Mouse (Mus musculus): Measurements from ENCODE around the gene C130026I21Rik. TPM values are rescaled to one million over a fixed set of nuclear protein-coding genes. Genes with fewer than 3 reads are reported as not detected.
"Not testable (repeated sequence)": the region's sequence is repeated elsewhere in the genome, so short reads cannot be mapped to it uniquely, and the experiment has no call there.

C130026I21Rik gene
- polyA plus RNA-seq, 2 experiments = 0.22 TPM

DNA sequence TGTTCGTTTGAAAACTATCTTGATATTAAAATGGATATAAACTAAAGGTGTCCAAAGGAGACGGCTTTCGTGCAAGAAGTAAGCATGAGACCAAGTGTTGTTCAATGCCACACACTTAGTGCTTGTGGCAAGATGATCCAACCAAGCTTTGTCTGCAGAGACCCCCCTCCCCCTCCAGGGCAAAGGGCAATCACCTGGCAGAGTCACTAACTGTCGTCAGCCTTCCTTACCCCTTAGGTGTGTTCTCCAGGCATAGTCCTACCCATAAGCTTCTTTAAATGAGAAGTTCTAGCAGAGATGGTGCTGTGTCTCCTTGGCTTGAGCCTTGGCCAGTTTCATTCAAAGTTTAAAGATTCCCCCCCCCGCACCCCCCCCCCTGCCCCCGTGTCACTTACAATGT lies 152.8 kb downstream of the C130026I21Rik start:
- H3K9ac ChIP-seq (replicated peaks); ATAC-seq (ENCODE audit: insufficient read depth); H3K27me3 ChIP-seq (ENCODE audit: control insufficient read depth, insufficient read depth, low read length); H3K4me1 ChIP-seq (replicated peaks; ENCODE audit: control insufficient read depth in 2 of 2, insufficient read depth in 2 of 2, low read length in 1 of 2); H3K9me3 ChIP-seq (ENCODE audit: control insufficient read depth, low read length); H3K36me3 ChIP-seq (replicated peaks; ENCODE audit: control insufficient read depth, insufficient read depth, low read depth); H3K27ac ChIP-seq; H3K4me3 ChIP-seq (ENCODE audit: insufficient read depth in 1 of 2, low read depth in 2 of 2, low read length in 2 of 2); H3K4me2 ChIP-seq (ENCODE audit: low read depth); DNase-seq (ENCODE audit: low read depth in 3 of 3, low spot score in 3 of 3): not testable (repeated sequence)
- WGBS (ENCODE audit: insufficient replicate concordance) = 39% methylated on average over 4 of the region's 6 CpGs

DNA sequence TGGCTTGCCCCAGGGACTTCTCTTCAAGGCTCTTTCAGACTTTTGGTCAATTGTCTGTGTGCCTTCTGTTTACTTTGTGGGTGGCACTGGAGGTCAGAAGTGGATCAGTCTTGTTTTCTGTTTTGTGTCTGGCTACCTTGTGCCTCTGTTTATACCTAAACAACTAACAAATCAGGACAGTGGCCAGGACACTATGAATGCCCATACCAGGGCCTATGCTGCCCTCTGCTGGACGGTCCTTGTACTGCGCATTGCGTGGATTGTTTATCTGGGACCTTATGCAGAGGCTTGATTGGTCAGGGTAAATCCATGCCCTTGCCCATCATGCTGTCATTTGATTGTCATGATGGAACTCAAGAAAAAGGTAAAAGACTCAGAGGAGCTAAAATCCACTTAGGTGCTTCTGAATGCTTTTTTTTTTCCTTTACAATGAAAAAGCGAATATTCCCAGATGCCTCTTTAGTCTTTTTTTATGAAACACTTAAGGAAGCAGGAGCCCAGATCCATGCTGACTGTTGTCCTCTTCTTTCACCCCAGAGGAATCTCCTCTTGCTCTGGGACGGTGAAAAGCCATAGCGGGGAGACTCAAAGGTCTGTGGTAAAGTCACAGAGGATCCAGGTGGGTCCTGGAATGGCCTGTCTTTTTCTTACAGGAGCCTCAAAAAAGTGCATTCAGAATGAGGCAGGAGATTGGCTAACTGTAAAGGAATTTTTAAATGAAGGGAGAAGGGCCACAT lies 155.5 kb downstream of the C130026I21Rik start:
- not testable (repeated sequence) for ATAC-seq (ENCODE audit: insufficient read depth); H3K27ac ChIP-seq; H3K9ac ChIP-seq (replicated peaks); H3K36me3 ChIP-seq (replicated peaks; ENCODE audit: control insufficient read depth, insufficient read depth, low read depth); H3K4me3 ChIP-seq (ENCODE audit: insufficient read depth in 1 of 2, low read depth in 2 of 2, low read length in 2 of 2); H3K9me3 ChIP-seq (ENCODE audit: control insufficient read depth, low read length); H3K27me3 ChIP-seq (ENCODE audit: control insufficient read depth, insufficient read depth, low read length); H3K4me2 ChIP-seq (ENCODE audit: low read depth); DNase-seq (ENCODE audit: low read depth in 3 of 3, low spot score in 3 of 3); H3K4me1 ChIP-seq (replicated peaks; ENCODE audit: control insufficient read depth in 2 of 2, insufficient read depth in 2 of 2, low read length in 1 of 2)
- TF ChIP-seq CTCF (IDR thresholded peaks at IDR 0.05; ENCODE audit: low read depth) = peak; percentile 26; the same call in 1 of the 2 replicates
- WGBS (ENCODE audit: insufficient replicate concordance) = 41% methylated on average over 6 of the region's 6 CpGs

DNA sequence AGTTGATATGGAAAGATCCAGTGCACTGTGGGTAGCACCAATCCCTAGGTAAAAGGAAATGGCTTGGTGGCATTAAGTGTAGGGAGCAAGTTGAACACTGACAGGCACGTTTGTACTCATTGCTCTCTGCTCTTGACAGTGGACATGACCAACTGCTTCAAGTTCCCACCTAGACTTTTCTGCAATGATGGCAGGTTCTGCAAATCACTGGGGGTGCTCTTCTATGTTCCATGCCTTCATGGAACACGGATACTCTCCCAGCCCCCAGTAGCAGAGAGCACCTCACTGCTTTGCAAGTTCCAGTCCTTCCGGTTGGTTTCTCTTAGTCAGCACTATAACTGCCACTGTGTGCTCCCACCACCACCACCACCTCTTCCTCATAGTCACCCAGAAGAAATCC lies 156.3 kb downstream of the C130026I21Rik start:
- ATAC-seq (ENCODE audit: insufficient read depth); H3K9ac ChIP-seq (replicated peaks); H3K4me3 ChIP-seq (ENCODE audit: insufficient read depth in 1 of 2, low read depth in 2 of 2, low read length in 2 of 2); H3K9me3 ChIP-seq (ENCODE audit: control insufficient read depth, low read length); DNase-seq (ENCODE audit: low read depth in 3 of 3, low spot score in 3 of 3); H3K27me3 ChIP-seq (ENCODE audit: control insufficient read depth, insufficient read depth, low read length); H3K27ac ChIP-seq; H3K36me3 ChIP-seq (replicated peaks; ENCODE audit: control insufficient read depth, insufficient read depth, low read depth); H3K4me2 ChIP-seq (ENCODE audit: low read depth); H3K4me1 ChIP-seq (replicated peaks; ENCODE audit: control insufficient read depth in 2 of 2, insufficient read depth in 2 of 2, low read length in 1 of 2): not testable (repeated sequence)
- 52% methylated on average over 3 of the region's 3 CpGs for WGBS (ENCODE audit: insufficient replicate concordance)

DNA sequence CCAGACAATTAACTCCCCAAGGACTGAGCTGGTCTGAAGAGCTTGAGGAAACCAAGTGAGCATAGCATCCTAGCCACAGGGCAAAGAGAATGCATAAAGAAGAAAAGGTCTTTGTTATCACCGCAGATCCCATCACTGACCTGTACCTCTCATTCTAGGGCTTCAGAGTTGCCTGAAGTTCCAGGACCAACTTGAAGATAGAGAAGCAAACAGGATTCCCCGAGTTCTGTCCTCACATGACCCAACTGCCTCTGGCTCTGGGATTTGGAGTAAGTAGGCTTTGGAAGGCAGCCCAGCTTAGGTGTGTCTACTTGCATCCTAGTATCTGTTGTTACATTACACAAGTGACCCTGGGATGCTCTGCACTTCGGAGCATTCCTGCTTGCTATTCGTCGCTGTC lies 157.5 kb downstream of the C130026I21Rik start:
- 55% methylated on average over 2 of the region's 5 CpGs for whole genome bisulfite sequencing (ENCODE audit: insufficient replicate concordance)
- not testable (repeated sequence) for H3K4me2 ChIP-seq (ENCODE audit: low read depth); H3K27ac ChIP-seq; H3K4me3 ChIP-seq (ENCODE audit: insufficient read depth in 1 of 2, low read depth in 2 of 2, low read length in 2 of 2); DNase-seq (ENCODE audit: low read depth in 3 of 3, low spot score in 3 of 3); H3K9me3 ChIP-seq (ENCODE audit: control insufficient read depth, low read length); H3K36me3 ChIP-seq (replicated peaks; ENCODE audit: control insufficient read depth, insufficient read depth, low read depth); H3K4me1 ChIP-seq (replicated peaks; ENCODE audit: control insufficient read depth in 2 of 2, insufficient read depth in 2 of 2, low read length in 1 of 2); H3K27me3 ChIP-seq (ENCODE audit: control insufficient read depth, insufficient read depth, low read length); H3K9ac ChIP-seq (replicated peaks); ATAC-seq (ENCODE audit: insufficient read depth)

DNA sequence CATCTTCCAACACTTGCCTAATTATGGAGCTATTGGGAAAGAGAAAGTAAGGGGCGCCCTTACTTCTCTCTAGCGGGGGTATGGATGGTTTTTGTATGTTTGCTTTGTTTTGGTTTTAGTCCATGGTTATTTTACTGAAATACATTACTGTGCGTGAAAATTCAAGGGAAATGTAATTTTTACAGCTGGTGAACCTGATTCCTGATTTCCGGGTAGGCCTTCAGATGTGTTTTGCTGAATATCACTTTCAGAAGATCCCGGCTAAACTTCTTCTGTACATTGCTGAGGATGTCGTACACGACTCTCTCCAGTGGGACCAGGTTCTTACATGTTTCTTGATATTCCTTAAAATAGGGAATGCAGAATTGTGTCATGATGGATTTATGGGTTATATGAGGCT lies 158.1 kb downstream of the C130026I21Rik start:
- not testable (repeated sequence) for H3K4me1 ChIP-seq (replicated peaks; ENCODE audit: control insufficient read depth in 2 of 2, insufficient read depth in 2 of 2, low read length in 1 of 2); DNase-seq (ENCODE audit: low read depth in 3 of 3, low spot score in 3 of 3); H3K9ac ChIP-seq (replicated peaks); H3K9me3 ChIP-seq (ENCODE audit: control insufficient read depth, low read length); H3K36me3 ChIP-seq (replicated peaks; ENCODE audit: control insufficient read depth, insufficient read depth, low read depth); H3K27me3 ChIP-seq (ENCODE audit: control insufficient read depth, insufficient read depth, low read length); ATAC-seq (ENCODE audit: insufficient read depth); H3K4me3 ChIP-seq (ENCODE audit: insufficient read depth in 1 of 2, low read depth in 2 of 2, low read length in 2 of 2); H3K4me2 ChIP-seq (ENCODE audit: low read depth); H3K27ac ChIP-seq
- WGBS (ENCODE audit: insufficient replicate concordance) = 67% methylated on average over 7 of the region's 7 CpGs

DNA sequence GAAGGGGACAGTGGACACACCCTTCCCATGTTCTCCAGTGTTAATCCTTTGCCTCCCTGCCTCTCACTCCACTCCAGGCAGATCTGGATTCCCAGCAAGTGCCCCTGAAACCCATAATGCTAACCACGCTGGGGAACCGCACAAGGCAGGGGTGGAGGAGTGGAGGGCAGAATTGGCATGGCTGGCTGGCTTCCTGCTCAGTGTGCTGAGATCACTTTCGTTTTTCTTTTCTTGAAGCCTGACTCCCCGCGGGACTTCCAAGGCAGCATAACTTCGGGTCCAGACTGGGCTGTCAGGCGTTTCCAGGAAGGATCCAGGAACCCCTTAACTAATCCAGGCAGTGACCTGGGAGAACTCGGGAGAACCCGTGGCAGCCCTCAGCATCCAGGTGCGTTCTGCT lies 158.8 kb downstream of the C130026I21Rik start:
- 45% methylated on average over 9 of the region's 10 CpGs for WGBS (ENCODE audit: insufficient replicate concordance)
- H3K9ac ChIP-seq (replicated peaks); H3K36me3 ChIP-seq (replicated peaks; ENCODE audit: control insufficient read depth, insufficient read depth, low read depth); H3K4me3 ChIP-seq (ENCODE audit: insufficient read depth in 1 of 2, low read depth in 2 of 2, low read length in 2 of 2); DNase-seq (ENCODE audit: low read depth in 3 of 3, low spot score in 3 of 3); H3K4me2 ChIP-seq (ENCODE audit: low read depth); H3K9me3 ChIP-seq (ENCODE audit: control insufficient read depth, low read length); ATAC-seq (ENCODE audit: insufficient read depth); H3K27me3 ChIP-seq (ENCODE audit: control insufficient read depth, insufficient read depth, low read length); H3K4me1 ChIP-seq (replicated peaks; ENCODE audit: control insufficient read depth in 2 of 2, insufficient read depth in 2 of 2, low read length in 1 of 2); H3K27ac ChIP-seq: not testable (repeated sequence)

DNA sequence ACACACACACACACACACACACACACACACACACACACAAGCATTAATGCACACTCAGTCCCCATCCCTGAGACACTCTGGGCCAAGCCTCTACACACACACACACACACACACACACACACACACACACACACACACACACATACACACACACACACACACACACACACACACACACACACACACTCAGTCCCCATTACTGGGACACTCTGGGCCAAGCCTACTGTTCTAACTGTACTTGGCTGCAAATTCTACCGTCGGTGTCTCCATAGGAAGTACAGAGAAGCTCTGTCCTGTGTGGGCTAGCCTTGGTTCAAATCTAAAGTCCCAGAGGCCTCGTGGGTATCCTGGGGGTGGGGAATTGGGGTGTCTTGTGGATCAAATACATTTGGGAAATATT lies 159.5 kb downstream of the C130026I21Rik start:
- H3K27me3 ChIP-seq (ENCODE audit: control insufficient read depth, insufficient read depth, low read length); H3K36me3 ChIP-seq (replicated peaks; ENCODE audit: control insufficient read depth, insufficient read depth, low read depth); ATAC-seq (ENCODE audit: insufficient read depth); H3K4me3 ChIP-seq (ENCODE audit: insufficient read depth in 1 of 2, low read depth in 2 of 2, low read length in 2 of 2); H3K9ac ChIP-seq (replicated peaks); DNase-seq (ENCODE audit: low read depth in 3 of 3, low spot score in 3 of 3); H3K4me2 ChIP-seq (ENCODE audit: low read depth); H3K9me3 ChIP-seq (ENCODE audit: control insufficient read depth, low read length); H3K27ac ChIP-seq; H3K4me1 ChIP-seq (replicated peaks; ENCODE audit: control insufficient read depth in 2 of 2, insufficient read depth in 2 of 2, low read length in 1 of 2): not testable (repeated sequence)
- 59% methylated on average over 2 of the region's 3 CpGs for WGBS (ENCODE audit: insufficient replicate concordance)

DNA sequence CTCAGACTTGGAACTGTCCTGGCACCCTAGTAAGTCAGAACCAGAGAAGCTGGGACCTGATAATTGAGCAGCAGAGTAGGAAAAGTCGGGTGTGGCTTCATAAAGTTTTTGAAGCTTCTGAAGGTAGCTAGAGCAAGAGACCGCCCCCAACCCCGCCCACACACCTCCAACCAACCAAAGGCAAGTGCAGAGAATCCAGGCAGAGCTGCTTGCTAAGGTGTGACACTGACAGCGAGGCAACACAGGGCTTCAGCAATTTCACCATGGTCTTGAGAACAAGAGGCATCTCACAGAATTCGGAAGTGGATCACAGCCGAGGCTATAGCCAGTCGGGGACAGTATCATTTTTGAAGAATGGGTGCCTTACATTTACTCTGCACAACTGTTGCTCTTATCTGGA lies 160.6 kb downstream of the C130026I21Rik start, which contains the start of gene A530032D15Rik:
Gene A530032D15Rik (minus strand): TSS at position 101 of the 400 bp plus-strand sequence.
- 80% methylated on average over 1 of the region's 7 CpGs for WGBS (ENCODE audit: insufficient replicate concordance)

More for the DNA sequence above, 160.6 kb downstream of the C130026I21Rik start, which contains the start of gene A530032D15Rik:
- H3K4me1 ChIP-seq (replicated peaks; ENCODE audit: control insufficient read depth in 2 of 2, insufficient read depth in 2 of 2, low read length in 1 of 2); H3K27ac ChIP-seq; H3K4me2 ChIP-seq (ENCODE audit: low read depth); H3K27me3 ChIP-seq (ENCODE audit: control insufficient read depth, insufficient read depth, low read length); H3K36me3 ChIP-seq (replicated peaks; ENCODE audit: control insufficient read depth, insufficient read depth, low read depth); H3K4me3 ChIP-seq (ENCODE audit: insufficient read depth in 1 of 2, low read depth in 2 of 2, low read length in 2 of 2); ATAC-seq (ENCODE audit: insufficient read depth); H3K9ac ChIP-seq (replicated peaks); DNase-seq (ENCODE audit: low read depth in 3 of 3, low spot score in 3 of 3); H3K9me3 ChIP-seq (ENCODE audit: control insufficient read depth, low read length): not testable (repeated sequence)
